Mouse (Mus musculus): Measurements from ENCODE around the gene Depdc1b.

GRCm38 (mm10) chr13:108341585-108341984 is 25.5 kb downstream of the Depdc1b start:
- TF ChIP-seq POLR2A (IDR thresholded peaks at IDR 0.05; ENCODE audit: low read depth, low read length) = no peak
- TF ChIP-seq CTCF (IDR thresholded peaks at IDR 0.05; ENCODE audit: extremely low read depth, insufficient read depth, insufficient read length, insufficient replicate concordance) = no peak

All from spleen, adult 2 months (tissue).